Mouse (Mus musculus) testis, adult 2 months (tissue): ENCODE data around the gene Ccdc88b. TPM values are rescaled to one million over a fixed set of nuclear protein-coding genes. Genes with fewer than 3 reads are reported as not detected.

Experiments used
- H3K27ac ChIP-seq: fragments of 200-500 bp; 2 replicates; pipeline ENCODE4 v1.5.1; 2012; ENCODE audit warnings: low read depth, low read length; ENCODE audit not compliant: control insufficient read depth, insufficient read depth
- H3K27me3 ChIP-seq: fragments of 200-500 bp; 2 replicates; pipeline ENCODE4 v1.6.1; 2012; ENCODE audit warnings: mild to moderate bottlenecking, low read length, moderate library complexity; ENCODE audit not compliant: control insufficient read depth, insufficient read depth
- H3K36me3 ChIP-seq: fragments of 200-500 bp; 2 replicates; pipeline ENCODE4 v1.6.1; 2012; ENCODE audit warnings: mild to moderate bottlenecking, low read length; ENCODE audit not compliant: control insufficient read depth, insufficient read depth
- H3K4me1 ChIP-seq: fragments of 200-500 bp; 2 replicates; pipeline ENCODE4 v1.6.1; 2012; ENCODE audit warnings: low read length; ENCODE audit not compliant: control insufficient read depth, insufficient read depth
- H3K4me3 ChIP-seq: fragments of 200-500 bp; 2 replicates; pipeline ENCODE4 v1.5.1; 2012; ENCODE audit warnings: low read depth, mild to moderate bottlenecking, low read length, moderate library complexity, mixed read lengths; ENCODE audit not compliant: control insufficient read depth
- CTCF ChIP-seq: fragments of 200-500 bp; IDR thresholded peaks from 2 replicates; pipeline ENCODE4 v1.5.1; 2012; ENCODE audit warnings: low read depth, mild to moderate bottlenecking, inconsistent platforms, low read length, moderate library complexity; ENCODE audit not compliant: control insufficient read depth, insufficient read depth, insufficient replicate concordance
- POLR2A ChIP-seq: fragments of 200-500 bp; IDR thresholded peaks from 2 replicates; pipeline ENCODE4 v1.6.1; 2012; ENCODE audit warnings: low read depth, mild to moderate bottlenecking, inconsistent platforms, low read length, moderate library complexity; ENCODE audit not compliant: control insufficient read depth
- polyA plus RNA-seq: library from polyadenylated mRNA; depleted of rRNA; stranded (reverse); fragments of >200 nt; gene quantifications from 2 replicates; pipeline ENCODE4 v1.2.3, GENCODE M21; 2012

Ccdc88b gene
- polyA plus RNA-seq, 1 experiment = 33.5 TPM

DNA sequence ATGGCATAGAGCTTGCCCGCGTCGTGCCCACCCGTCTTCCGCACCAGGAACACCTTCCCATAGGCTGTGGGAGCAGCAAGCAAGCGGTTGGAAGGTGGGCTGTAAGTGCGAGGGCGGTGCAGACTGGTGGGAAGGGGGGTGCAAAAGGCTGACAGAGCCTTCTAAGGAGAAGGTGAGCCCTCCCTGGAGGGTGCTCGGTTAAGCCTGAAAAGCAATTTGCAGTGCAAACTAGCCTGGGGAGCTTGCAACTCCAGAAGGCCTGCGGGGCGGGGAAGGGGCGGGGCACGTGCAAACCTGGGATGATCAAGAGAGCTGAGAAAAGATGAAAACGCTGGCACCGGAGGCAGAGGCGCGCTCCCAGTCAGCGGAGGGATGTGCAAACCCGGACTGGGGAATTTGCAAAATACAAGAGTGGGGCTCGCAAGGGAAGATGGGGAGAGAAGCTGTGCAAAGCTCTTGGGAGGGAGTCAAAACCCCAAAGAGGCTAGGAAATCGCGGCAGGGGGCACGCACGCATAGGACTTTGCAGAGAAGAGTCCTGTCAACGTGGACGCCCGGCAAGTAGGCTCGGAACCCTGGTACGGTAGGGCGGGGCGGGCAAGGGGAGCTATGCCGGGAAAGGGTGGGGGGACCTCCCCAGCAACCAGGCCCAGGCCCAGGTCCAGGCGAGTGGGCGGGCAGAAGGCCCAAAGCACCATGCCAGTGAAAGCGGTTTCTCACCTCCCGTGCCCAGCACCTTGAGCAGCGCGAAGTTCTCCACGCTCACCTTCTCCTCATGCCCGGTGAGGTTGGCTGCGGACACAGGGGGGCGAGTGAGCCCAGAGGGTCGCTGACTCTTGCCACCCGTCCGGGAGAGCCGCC, 18.2 kb downstream of the Ccdc88b start:
- Histone ChIP-seq H3K4me1 (peaks cover 23% of the 10 kb centered on the region), H3K27me3 (no peaks in the 10 kb centered on the region), H3K4me3 (peak overlapping the region; percentile 86), H3K27ac (no peak overlapping the region), H3K36me3 (no peaks in the 10 kb centered on the region)
- no peak for TF ChIP-seq CTCF
- TF ChIP-seq POLR2A = no peak

DNA sequence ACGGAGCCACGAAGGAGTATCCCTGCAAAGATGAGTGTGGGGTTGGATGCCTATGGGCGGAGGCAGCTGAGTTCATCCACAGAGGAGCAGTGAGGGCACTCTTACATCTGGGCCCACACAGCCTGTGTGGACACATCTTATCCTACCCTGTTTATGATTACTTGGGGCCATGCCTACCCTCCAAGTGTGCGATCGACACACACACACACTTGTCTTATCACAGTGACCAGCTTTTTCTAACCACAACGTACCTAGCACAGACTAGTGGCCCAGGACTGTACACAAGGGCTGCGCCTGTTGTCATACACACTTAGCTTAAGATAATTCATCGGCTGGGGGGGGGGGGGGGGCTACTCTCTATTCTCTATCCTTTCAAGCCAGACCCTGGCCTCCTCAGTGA, 25.6 kb downstream of the Ccdc88b start:
- no peak for TF ChIP-seq CTCF
- TF ChIP-seq POLR2A = no peak
- Histone ChIP-seq H3K27me3 (no peaks in the 10 kb centered on the region), H3K36me3 (no peaks in the 10 kb centered on the region; the same call in none of the 2 replicates), H3K4me3 (no peak overlapping the region), H3K27ac (no peak overlapping the region), H3K4me1 (peaks cover 17% of the 10 kb centered on the region)

DNA sequence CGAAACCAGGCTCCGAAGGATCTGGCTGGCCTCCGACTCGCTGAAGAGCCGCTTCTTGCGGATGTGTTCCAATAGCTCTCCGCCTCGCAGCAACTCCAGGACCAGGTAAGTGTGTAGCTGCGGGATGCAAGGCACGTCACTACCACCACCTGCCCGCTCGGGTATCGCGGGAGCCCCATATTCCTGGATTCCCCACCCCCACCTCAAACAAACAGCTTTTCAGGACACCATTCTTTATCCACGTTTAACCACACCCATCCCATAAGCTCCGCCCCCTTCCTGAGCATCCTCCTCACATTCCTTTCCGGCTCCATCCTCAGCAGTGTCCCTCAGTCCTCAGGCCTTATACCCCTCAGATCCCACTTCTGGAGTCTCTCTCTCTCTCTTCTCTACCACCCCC, 26.7 kb downstream of the Ccdc88b start:
- Histone ChIP-seq H3K4me1 (peaks cover 17% of the 10 kb centered on the region), H3K4me3 (peak overlapping the region; percentile 30)

DNA sequence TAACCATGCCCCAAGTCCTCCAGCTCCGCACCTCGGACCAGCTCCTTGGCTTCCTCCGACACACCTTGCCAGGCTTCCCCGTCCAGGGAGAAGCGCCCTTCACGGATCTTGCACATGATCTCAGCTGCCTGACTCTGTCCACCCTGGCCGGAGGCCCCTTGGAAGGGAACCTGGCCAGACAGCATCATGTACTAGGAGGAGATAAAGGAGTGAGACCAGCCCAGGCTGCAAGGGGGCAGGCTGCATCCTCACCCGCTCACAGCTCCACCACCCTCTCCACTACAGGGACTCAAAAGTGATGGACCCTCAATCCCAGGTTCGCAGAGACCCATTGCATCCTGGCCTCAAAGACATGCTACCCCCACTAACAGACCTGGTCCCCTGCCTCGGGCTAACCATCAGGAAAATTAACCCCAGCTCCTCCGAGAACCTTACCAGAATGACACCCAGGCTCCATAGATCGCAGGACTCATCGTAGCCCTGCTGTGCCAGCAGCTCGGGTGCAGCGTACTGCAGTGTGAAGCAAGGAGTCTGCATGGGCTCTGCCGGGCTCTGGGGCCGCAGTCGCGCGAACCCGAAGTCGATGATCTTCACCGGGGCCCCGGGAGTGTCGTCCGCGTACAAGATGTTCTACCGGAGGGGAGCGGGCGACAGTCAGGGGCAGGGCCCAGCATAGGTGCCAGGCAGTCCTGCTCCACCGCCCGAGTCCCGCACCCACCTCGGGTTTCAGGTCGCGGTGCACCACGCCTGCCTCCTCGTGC, 27.3 kb downstream of the Ccdc88b start:
- peaks cover 17% of the 10 kb centered on the region for H3K4me1 ChIP-seq
- no peak for TF ChIP-seq CTCF
- TF ChIP-seq POLR2A = no peak
- no peaks in the 10 kb centered on the region for H3K27me3 ChIP-seq
- peak overlapping the region; percentile 30 for H3K4me3 ChIP-seq
- no peaks in the 10 kb centered on the region; the same call in none of the 2 replicates for H3K36me3 ChIP-seq
- no peak overlapping the region for H3K27ac ChIP-seq

More for the DNA sequence above, 26.7 kb downstream of the Ccdc88b start:
- Histone ChIP-seq H3K27ac (no peak overlapping the region), H3K27me3 (no peaks in the 10 kb centered on the region), H3K36me3 (no peaks in the 10 kb centered on the region; the same call in none of the 2 replicates)
- TF ChIP-seq CTCF (no peak), POLR2A (no peak)

DNA sequence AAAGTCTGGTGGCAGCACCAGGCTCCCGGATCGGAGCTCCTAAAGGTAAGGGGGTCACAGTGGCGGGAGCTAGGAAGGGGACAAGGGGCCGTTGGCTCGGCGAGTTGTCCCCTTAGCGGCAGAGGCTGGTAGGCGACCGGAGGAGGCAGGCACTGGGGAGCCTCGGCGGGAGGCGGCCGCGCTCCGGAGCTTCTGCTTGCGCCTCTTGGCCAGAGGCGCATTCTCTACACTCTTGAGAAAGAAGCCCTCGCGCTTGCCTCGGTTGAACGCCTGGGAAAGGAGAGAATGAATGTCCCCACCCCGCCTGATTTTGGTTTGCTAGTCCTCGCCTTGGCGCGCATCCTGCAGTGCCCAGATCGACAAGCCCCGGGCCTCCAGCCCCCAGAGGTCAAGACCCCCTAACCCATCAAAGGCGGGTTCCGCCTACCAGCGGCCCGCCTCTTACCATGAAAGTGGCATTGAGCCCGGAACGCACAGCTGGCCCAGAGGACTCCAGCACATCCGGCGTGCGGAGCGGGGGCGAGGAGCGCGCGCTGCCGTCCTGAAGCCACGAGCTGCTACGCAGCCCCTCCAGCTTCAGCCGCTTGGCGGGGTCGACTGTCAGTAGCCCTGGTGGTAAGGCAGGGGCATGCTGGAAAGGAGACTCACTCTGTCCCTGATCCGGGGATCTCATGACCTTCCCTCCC, 28.0 kb downstream of the Ccdc88b start:
- Histone ChIP-seq H3K27me3 (no peaks in the 10 kb centered on the region), H3K36me3 (no peaks in the 10 kb centered on the region; the same call in none of the 2 replicates), H3K4me1 (peaks cover 17% of the 10 kb centered on the region), H3K4me3 (no peak overlapping the region; the same call in 1 of the 2 replicates), H3K27ac (no peak overlapping the region)
- TF ChIP-seq CTCF = no peak
- no peak for TF ChIP-seq POLR2A

DNA sequence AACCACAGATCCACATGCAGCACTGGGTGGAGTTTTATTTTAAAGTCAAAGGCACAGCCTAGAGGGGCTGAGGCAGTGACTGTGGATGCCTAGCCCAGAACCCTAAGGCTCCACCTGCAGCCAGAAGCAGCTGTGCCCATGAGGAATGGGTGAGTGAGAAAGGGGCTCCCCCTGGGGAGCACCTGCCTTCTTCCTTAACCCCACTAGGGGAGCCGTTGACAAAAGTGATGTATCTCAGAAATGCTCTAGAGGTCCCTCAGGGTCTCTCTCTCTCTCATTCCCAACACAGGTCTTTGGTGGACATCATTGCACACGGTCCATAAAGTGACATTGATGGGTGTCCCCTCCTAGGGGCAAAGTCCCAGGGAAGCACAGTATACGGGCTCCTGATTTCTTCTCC, 28.9 kb downstream of the Ccdc88b start:
- TF ChIP-seq CTCF (no peak), POLR2A (no peak)
- Histone ChIP-seq H3K36me3 (no peaks in the 10 kb centered on the region; the same call in none of the 2 replicates), H3K27ac (no peak overlapping the region), H3K27me3 (no peaks in the 10 kb centered on the region), H3K4me3 (no peak overlapping the region), H3K4me1 (peaks cover 15% of the 10 kb centered on the region)
